Mouse (Mus musculus): ENCODE data around the gene Lrif1. TPM values are rescaled to one million over a fixed set of nuclear protein-coding genes. Genes with fewer than 3 reads are reported as not detected.
"Not testable (repeated sequence)": the region's sequence is repeated elsewhere in the genome, so short reads cannot be mapped to it uniquely, and the experiment has no call there.

Gene Lrif1
- 17.2 and 22.8 TPM in 2 replicates for total RNA-seq (2014; rRNA removed)
- 17.0 and 18.1 TPM in 2 replicates for polyA plus RNA-seq (2015; fragmentation: Nextera tagmentation; extraction: Ambion mirVana)

GRCm38 (mm10) chr3:106684830-106685229 is at the start of gene Lrif1:
Gene Lrif1, plus strand, starts transcription at chr3:106684987.
- under 1% methylated on average over 20 of the region's 20 CpGs for WGBS

GRCm38 (mm10) chr3:106672811-106673210 is 12.0 kb upstream of the Lrif1 start:
- WGBS = 76% methylated on average over 14 of the region's 14 CpGs
- H3K9me3 ChIP-seq (ENCODE audit: low read length); H3K9ac ChIP-seq (replicated peaks; ENCODE audit: low read length, poor library complexity, severe bottlenecking); H3K27me3 ChIP-seq (ENCODE audit: insufficient read depth, low read length); H3K27ac ChIP-seq (ENCODE audit: low read depth, low read length); H3K4me1 ChIP-seq (ENCODE audit: insufficient read depth, low read length); H3K4me3 ChIP-seq (ENCODE audit: low read depth, low read length); ATAC-seq (ENCODE audit: low FRiP score); H3K4me2 ChIP-seq (ENCODE audit: low read depth, low read length, poor library complexity, severe bottlenecking); DNase-seq (ENCODE audit: low spot score); H3K36me3 ChIP-seq (ENCODE audit: insufficient read depth, low read length): not testable (repeated sequence)

More at GRCm38 (mm10) chr3:106684830-106685229, at the start of gene Lrif1:
- peak; percentile 100 for ATAC-seq (ENCODE audit: low FRiP score)
- Histone ChIP-seq H3K27me3 (ENCODE audit: insufficient read depth, low read length) (no peaks in the 10 kb centered on the region), H3K4me3 (ENCODE audit: low read depth, low read length) (peak within 1 kb of the TSS; percentile 63), H3K4me2 (ENCODE audit: low read depth, low read length, poor library complexity, severe bottlenecking) (peak within 1 kb of the TSS; percentile 50), H3K9ac (replicated peaks; ENCODE audit: low read length, poor library complexity, severe bottlenecking) (peak within 1 kb of the TSS; percentile 90), H3K36me3 (ENCODE audit: insufficient read depth, low read length) (no peaks in the 10 kb centered on the region), H3K27ac (ENCODE audit: low read depth, low read length) (peak within 1 kb of the TSS; percentile 96), H3K4me1 (ENCODE audit: insufficient read depth, low read length) (no peaks in the 10 kb centered on the region), H3K9me3 (ENCODE audit: low read length) (peaks cover under 1% of the 10 kb centered on the region; the same call in 1 of the 2 replicates)
- TF ChIP-seq CTCF (IDR thresholded peaks at IDR 0.05) = no peak; the same call in 1 of the 2 replicates
- DNase-seq (ENCODE audit: low spot score) = peak; percentile 95

DNA sequence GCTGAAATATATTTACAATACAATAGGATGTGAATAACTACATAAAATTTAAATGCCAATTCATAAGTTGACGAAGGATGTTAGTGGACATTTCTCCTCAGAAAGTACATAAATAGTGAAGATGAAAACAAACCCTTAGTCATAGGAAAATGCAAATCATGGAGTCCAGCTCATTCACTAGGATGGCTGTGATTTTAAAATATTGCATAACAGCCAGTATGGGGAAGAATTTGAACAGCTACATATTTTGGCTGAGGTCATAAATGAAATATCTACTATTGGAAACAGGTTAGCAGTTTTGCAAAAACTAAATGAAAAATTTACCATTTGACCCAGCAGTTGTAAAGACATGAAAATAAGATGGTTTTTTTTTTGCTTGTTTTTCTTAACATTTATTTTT is 594 bp downstream of the Lrif1 start:
- H3K36me3 ChIP-seq (ENCODE audit: insufficient read depth, low read length) = no peaks in the 10 kb centered on the region
- peaks cover 3% of the 10 kb centered on the region; the same call in 1 of the 2 replicates for H3K9me3 ChIP-seq (ENCODE audit: low read length)
- peak overlapping the region; percentile 63 for H3K4me3 ChIP-seq (ENCODE audit: low read depth, low read length)
- no peaks in the 10 kb centered on the region for H3K4me1 ChIP-seq (ENCODE audit: insufficient read depth, low read length)
- WGBS = 13% methylated on average over 1 of the region's 1 CpGs
- peak overlapping the region; percentile 50 for H3K4me2 ChIP-seq (ENCODE audit: low read depth, low read length, poor library complexity, severe bottlenecking)
- no peaks in the 10 kb centered on the region for H3K27me3 ChIP-seq (ENCODE audit: insufficient read depth, low read length)
- ATAC-seq (ENCODE audit: low FRiP score) = no peak
- H3K9ac ChIP-seq (replicated peaks; ENCODE audit: low read length, poor library complexity, severe bottlenecking) = peak overlapping the region; percentile 90
- DNase-seq (ENCODE audit: low spot score) = peak; percentile 2
- peak overlapping the region; percentile 96 for H3K27ac ChIP-seq (ENCODE audit: low read depth, low read length)
- no peak for TF ChIP-seq CTCF (IDR thresholded peaks at IDR 0.05)

GRCm38 (mm10) chr3:106721397-106722027 is 36.7 kb downstream of the Lrif1 start:
- peak overlapping the region; percentile 55 for H3K4me3 ChIP-seq (ENCODE audit: low read depth, low read length)
- H3K4me1 ChIP-seq (ENCODE audit: insufficient read depth, low read length) = no peaks in the 10 kb centered on the region
- peak overlapping the region; percentile 79 for H3K9ac ChIP-seq (replicated peaks; ENCODE audit: low read length, poor library complexity, severe bottlenecking)
- WGBS = 2% methylated on average over 31 of the region's 31 CpGs
- DNase-seq (ENCODE audit: low spot score) (peak; percentile 100), ATAC-seq (ENCODE audit: low FRiP score) (peak; percentile 100)
- H3K4me2 ChIP-seq (ENCODE audit: low read depth, low read length, poor library complexity, severe bottlenecking) = peak overlapping the region; percentile 52
- no peaks in the 10 kb centered on the region for H3K36me3 ChIP-seq (ENCODE audit: insufficient read depth, low read length)
- H3K9me3 ChIP-seq (ENCODE audit: low read length) = peaks cover 12% of the 10 kb centered on the region; the same call in 1 of the 2 replicates
- TF ChIP-seq CTCF (IDR thresholded peaks at IDR 0.05) = no peak
- H3K27me3 ChIP-seq (ENCODE audit: insufficient read depth, low read length) = no peaks in the 10 kb centered on the region
- peak overlapping the region; percentile 98 for H3K27ac ChIP-seq (ENCODE audit: low read depth, low read length)

- ATAC-seq (ENCODE audit: low FRiP score) = peak; percentile 97
- Histone ChIP-seq H3K4me2 (ENCODE audit: low read depth, low read length, poor library complexity, severe bottlenecking) (peak overlapping the region; percentile 52), H3K4me1 (ENCODE audit: insufficient read depth, low read length) (no peaks in the 10 kb centered on the region), H3K4me3 (ENCODE audit: low read depth, low read length) (peak overlapping the region; percentile 55), H3K27me3 (ENCODE audit: insufficient read depth, low read length) (no peaks in the 10 kb centered on the region), H3K9me3 (ENCODE audit: low read length) (peaks cover 14% of the 10 kb centered on the region; the same call in 1 of the 2 replicates), H3K36me3 (ENCODE audit: insufficient read depth, low read length) (no peaks in the 10 kb centered on the region), H3K9ac (replicated peaks; ENCODE audit: low read length, poor library complexity, severe bottlenecking) (peak overlapping the region; percentile 79), H3K27ac (ENCODE audit: low read depth, low read length) (peak overlapping the region; percentile 98)
- peak; percentile 92 for DNase-seq (ENCODE audit: low spot score)
- WGBS = under 1% methylated on average over 33 of the region's 33 CpGs
- TF ChIP-seq CTCF (IDR thresholded peaks at IDR 0.05) = peak; percentile 61
These were observed 37.5 kb downstream of the Lrif1 start for GRCm38 (mm10) chr3:106722028-106722945.

Data from midbrain, postnatal 0 days (tissue).